Mouse (Mus musculus): Measurements from ENCODE around the gene Tnfrsf23. TPM values are rescaled to one million over a fixed set of nuclear protein-coding genes. Genes with fewer than 3 reads are reported as not detected.
"Not testable (repeated sequence)": the region's sequence is repeated elsewhere in the genome, so short reads cannot be mapped to it uniquely, and the experiment has no call there.

Tnfrsf23 gene
- polyA plus RNA-seq, 1 experiment from 2014 or later: 4.9 TPM

DNA sequence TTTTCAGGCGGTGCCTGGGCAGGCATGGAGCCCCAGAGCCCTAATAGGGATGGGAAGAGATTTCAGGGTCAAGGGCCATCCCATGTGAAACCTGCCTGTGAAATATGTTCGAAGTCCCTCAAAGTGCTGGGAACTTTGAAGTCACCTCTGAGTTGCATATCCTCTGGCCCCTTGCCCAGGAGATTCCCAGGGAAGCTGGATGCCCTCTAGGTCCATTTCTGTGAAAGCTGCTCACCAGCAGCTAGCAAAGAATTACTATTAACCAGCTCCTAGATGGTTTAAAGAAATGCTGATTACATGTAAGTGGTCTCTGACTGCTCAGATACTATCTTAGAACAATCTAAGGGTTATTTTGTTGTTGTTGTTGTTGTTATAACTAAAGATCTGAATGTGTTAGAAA lies 1.1 kb downstream of the Tnfrsf23 start:
- H3K27ac ChIP-seq (replicated peaks); H3K4me3 ChIP-seq (replicated peaks); H3K4me1 ChIP-seq; H3K9ac ChIP-seq; ATAC-seq (ENCODE audit: insufficient number of reproducible peaks, low FRiP score, low TSS enrichment, low read depth); H3K9me3 ChIP-seq (replicated peaks); H3K27me3 ChIP-seq; H3K4me2 ChIP-seq (replicated peaks): not testable (repeated sequence)
- H3K36me3 ChIP-seq: peaks cover 21% of the 10 kb centered on the region
- 85% methylated on average over 2 of the region's 2 CpGs for WGBS

DNA sequence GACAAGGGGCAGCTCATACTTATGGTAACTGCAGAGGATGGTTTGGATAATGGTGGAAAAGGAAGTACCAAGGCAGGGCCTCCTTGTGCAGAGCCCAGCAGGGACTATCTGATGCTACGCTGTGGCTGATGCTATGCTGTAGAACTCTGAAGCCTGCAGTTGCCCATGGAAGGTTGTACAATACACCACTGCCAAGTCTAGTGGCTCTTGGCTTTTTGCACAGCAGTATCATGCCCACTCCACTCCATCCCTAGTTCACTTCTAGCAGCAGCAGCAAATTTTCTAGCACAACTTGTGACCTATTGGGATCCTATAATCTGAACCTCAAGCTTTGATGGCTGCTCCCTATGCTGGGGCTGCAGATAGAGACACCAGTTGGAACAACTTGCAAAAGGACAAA lies 4.1 kb downstream of the Tnfrsf23 start:
- no peak overlapping the region for H3K9ac ChIP-seq
- no peaks in the 10 kb centered on the region for H3K9me3 ChIP-seq (replicated peaks)
- H3K4me1 ChIP-seq: 0 out of 2 replicates have a peak, but pooled peaks cover 4% of the 10 kb centered on the region
- H3K4me3 ChIP-seq (replicated peaks): no peak overlapping the region
- H3K4me2 ChIP-seq (replicated peaks): no peak overlapping the region
- no peak for ATAC-seq (ENCODE audit: insufficient number of reproducible peaks, low FRiP score, low TSS enrichment, low read depth)
- no peak overlapping the region for H3K27ac ChIP-seq (replicated peaks)
- H3K27me3 ChIP-seq: no peaks in the 10 kb centered on the region
- no peaks in the 10 kb centered on the region for H3K36me3 ChIP-seq
- 79% methylated on average over 1 of the region's 1 CpGs for WGBS

DNA sequence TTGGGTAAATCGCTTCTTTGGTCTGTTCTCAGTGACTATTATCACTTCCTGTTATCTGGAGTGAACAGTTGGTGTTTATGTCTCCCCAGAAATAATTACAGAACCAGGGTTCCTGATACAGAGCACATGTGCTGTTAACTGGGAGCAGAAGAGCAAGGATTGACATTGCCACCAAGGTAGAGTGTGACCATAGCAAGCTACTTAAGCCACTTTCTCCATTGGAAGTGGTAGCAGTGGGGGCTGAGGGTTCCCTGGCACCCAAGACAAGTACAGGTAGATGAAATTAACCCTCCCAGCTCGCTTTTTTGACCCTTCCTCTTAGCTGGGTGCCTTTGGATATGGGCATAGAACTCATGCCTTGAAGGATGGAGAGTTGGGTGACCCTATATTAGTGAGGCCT lies 4.8 kb downstream of the Tnfrsf23 start:
- H3K27me3 ChIP-seq; H3K9ac ChIP-seq; H3K36me3 ChIP-seq; ATAC-seq (ENCODE audit: insufficient number of reproducible peaks, low FRiP score, low TSS enrichment, low read depth); H3K9me3 ChIP-seq (replicated peaks); H3K27ac ChIP-seq (replicated peaks); H3K4me3 ChIP-seq (replicated peaks); H3K4me1 ChIP-seq; H3K4me2 ChIP-seq (replicated peaks): not testable (repeated sequence)
- WGBS: 48% methylated on average over 2 of the region's 2 CpGs

DNA sequence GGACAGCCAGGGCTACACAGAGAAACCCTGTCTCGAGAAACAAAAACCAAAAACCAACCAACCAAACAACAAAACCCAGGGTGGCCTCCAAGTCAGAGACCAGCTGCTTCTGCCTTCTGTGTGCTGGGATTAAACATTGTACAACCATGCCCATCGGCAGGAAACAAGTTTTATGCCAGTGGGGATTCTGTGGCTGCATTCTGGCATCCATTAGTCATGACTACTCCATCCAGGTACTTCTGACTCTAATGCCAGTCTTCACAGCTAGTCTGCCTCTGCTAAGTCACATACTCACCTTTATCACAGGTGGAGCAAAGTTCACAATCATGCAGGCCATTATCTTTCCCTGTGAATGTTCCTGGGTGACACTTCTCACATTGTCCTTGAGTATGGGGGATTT lies 6.0 kb downstream of the Tnfrsf23 start:
- H3K27me3 ChIP-seq; H3K4me2 ChIP-seq (replicated peaks); ATAC-seq (ENCODE audit: insufficient number of reproducible peaks, low FRiP score, low TSS enrichment, low read depth); H3K4me1 ChIP-seq; H3K4me3 ChIP-seq (replicated peaks); H3K9me3 ChIP-seq (replicated peaks); H3K27ac ChIP-seq (replicated peaks); H3K9ac ChIP-seq; H3K36me3 ChIP-seq: not testable (repeated sequence)
- WGBS: 68% methylated on average over 2 of the region's 2 CpGs

DNA sequence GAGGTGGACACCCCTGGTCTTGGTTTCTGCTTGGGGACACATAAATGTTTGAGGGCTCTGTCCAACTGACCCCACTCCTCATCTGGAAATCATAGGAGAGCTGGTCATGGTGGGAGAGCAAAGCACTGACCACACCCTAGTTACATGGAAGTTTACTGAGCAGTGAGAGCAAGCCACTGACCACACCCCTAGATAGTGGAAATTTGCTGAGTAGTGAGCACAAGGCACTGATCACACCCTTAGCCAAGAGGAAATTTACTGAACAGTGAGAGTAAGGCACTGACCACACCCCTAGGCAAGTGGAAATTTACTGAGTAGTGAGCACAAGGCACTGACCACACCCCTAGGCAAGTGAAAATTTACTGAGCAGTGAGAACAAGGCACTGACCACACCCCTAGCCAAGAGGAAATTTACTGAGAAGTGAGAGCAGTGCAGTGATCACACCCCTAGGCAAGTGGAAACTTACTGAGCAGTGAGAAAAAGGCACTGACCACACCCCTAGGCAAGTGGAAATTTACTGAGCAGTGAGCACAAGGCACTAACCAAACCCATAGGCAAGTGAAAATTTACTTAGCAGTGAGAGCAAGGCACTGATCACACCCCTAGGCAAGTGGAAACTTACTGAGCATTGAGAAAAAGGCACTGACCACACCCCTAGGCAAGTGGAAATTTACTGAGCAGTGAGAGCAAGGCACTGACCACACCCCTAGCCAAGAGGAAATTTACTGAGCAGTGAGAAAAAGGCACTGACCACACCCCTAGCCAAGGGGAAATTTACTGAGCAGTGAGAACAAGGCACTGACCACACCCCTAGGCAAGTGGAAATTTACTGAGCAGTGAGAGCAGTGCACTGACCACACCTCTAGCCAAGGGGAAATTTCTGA lies 19.0 kb downstream of the Tnfrsf23 start:
- no peaks in the 10 kb centered on the region for H3K9me3 ChIP-seq (replicated peaks)
- ATAC-seq (ENCODE audit: insufficient number of reproducible peaks, low FRiP score, low TSS enrichment, low read depth): no peak
- no peaks in the 10 kb centered on the region for H3K36me3 ChIP-seq
- no peak overlapping the region for H3K9ac ChIP-seq
- H3K4me1 ChIP-seq: no peaks in the 10 kb centered on the region
- no peak overlapping the region for H3K4me3 ChIP-seq (replicated peaks)
- H3K27ac ChIP-seq (replicated peaks): no peak overlapping the region
- no peaks in the 10 kb centered on the region for H3K27me3 ChIP-seq
- no peak overlapping the region for H3K4me2 ChIP-seq (replicated peaks)

DNA sequence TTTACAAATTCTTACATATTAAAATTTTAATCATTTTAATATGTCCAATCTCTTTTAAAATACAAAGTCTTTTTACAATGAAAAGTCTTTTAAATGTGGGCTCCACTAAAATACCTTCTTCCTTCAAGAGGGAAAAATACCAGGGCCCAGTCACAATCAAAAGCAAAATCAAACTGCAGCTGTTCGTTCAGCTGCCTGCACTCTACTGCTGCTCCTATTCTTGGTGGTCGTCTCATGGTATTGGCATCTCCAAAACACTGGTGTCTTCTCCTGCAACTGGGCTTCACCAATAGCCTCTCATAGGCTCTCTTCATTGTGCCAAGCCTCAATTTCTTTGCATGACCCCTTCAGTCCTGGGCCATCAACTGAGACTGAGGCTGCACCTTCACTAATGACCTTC lies 22.2 kb downstream of the Tnfrsf23 start:
- Histone ChIP-seq H3K27ac (replicated peaks) (no peak overlapping the region), H3K36me3 (no peaks in the 10 kb centered on the region), H3K4me2 (replicated peaks) (no peak overlapping the region), H3K9ac (no peak overlapping the region), H3K27me3 (no peaks in the 10 kb centered on the region), H3K9me3 (replicated peaks) (no peaks in the 10 kb centered on the region), H3K4me3 (replicated peaks) (no peak overlapping the region), H3K4me1 (no peaks in the 10 kb centered on the region)
- 67% methylated on average over 2 of the region's 2 CpGs for WGBS
- no peak for ATAC-seq (ENCODE audit: insufficient number of reproducible peaks, low FRiP score, low TSS enrichment, low read depth)

DNA sequence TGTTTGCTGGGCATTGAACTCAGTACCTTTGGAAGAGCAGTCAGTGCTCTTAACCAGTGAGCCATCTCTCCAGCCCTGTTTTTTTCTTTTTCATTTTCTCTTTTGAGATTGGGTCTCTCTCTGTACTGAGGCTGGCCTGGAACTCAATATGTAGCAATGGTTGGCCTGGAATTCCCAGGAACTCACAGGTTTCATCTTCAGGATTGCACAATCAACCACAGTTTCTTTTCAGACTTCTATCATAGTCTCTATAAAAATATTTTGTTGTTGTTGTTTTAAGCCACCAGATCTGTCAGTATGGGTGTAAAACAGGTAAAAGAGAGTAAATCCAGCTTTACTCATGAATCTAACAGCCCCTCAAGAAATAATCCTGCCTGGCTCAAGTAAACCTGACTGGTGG lies 24.9 kb downstream of the Tnfrsf23 start:
- Histone ChIP-seq H3K4me2 (replicated peaks) (no peak overlapping the region), H3K36me3 (no peaks in the 10 kb centered on the region), H3K9ac (no peak overlapping the region), H3K27me3 (no peaks in the 10 kb centered on the region), H3K9me3 (replicated peaks) (no peaks in the 10 kb centered on the region), H3K4me3 (replicated peaks) (no peak overlapping the region), H3K27ac (replicated peaks) (no peak overlapping the region), H3K4me1 (no peaks in the 10 kb centered on the region)
- no peak for ATAC-seq (ENCODE audit: insufficient number of reproducible peaks, low FRiP score, low TSS enrichment, low read depth)

DNA sequence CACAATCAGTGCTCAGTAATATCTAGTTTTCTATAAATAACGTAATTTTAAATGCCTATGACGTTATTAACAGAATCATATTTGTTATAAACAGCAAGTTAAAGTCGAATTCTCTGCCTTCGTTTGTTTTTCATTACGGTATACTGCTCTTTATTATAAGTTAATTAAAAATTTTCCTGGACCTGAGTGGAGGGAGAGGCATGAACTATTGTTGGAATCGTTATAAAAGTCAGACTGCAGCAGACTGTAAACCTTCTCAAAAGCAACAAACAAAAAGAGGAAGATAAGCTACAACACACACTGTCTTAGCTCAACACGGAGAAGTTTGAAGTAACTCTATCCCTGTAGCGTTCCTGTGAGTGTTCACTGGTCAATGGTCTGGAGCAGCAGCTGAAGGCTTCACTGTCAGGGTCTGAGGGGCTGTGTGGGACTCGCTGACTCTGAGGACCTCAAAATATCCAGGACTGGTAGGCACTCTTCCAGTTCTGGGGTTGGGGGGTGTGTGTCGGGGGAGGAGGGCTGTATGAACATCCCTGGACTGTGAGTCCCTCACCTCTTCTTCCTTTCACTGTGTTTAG lies 35.8 kb downstream of the Tnfrsf23 start:
- not testable (repeated sequence) for ATAC-seq (ENCODE audit: insufficient number of reproducible peaks, low FRiP score, low TSS enrichment, low read depth); H3K9me3 ChIP-seq (replicated peaks); H3K4me1 ChIP-seq; H3K36me3 ChIP-seq; H3K27me3 ChIP-seq; H3K9ac ChIP-seq; H3K27ac ChIP-seq (replicated peaks)
- Histone ChIP-seq H3K4me3 (replicated peaks) (peak overlapping the region; percentile 59), H3K4me2 (replicated peaks) (peak overlapping the region; percentile 85)
- WGBS: 52% methylated on average over 10 of the region's 10 CpGs

DNA sequence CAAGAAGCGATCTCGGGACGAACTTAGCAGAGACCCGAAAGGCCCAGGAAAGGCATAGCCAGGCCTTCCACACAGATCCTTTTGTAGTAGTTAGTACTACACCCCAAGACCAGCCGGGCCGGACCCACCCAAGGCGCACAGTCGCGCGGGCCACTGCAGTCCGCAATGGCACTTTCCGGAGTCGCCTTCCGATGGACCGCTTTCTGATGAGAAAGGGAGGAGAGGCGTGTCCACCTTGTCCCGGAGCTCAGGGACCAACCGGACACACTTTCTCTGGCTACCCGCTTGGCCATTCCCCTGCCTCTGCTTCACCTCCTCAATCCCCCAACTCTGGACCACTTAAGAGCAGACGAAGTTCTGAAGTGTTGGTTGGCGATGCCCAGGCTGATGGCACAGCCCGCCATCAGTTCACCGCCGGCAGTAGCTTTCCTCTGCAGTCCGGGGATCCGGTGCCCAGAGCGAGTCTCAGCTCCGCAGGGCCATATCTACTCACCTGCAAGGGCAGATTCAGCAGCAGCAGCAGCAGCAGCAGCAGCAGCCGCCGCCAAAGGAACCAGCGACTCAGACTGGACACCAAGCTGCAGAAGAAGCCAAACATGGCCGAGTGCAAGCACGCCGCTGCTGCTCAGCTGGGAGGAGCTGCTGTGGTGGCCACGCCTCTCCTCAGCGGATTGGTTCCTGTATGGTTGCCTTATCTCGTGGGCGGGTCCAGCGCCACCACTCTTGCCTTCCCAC lies 36.5 kb downstream of the Tnfrsf23 start, which contains the start of gene Tnfrsf22:
TSS of gene Tnfrsf22 (minus strand) at position 628 of the 735 bp plus-strand sequence.
- Histone ChIP-seq H3K9ac (peak within 1 kb of the TSS; percentile 9), H3K27me3 (no peaks in the 10 kb centered on the region), H3K4me3 (replicated peaks) (peak within 1 kb of the TSS; percentile 59), H3K27ac (replicated peaks) (no peak within 1 kb of the TSS), H3K4me2 (replicated peaks) (peak within 1 kb of the TSS; percentile 85), H3K9me3 (replicated peaks) (0 out of 2 replicates have a peak, but pooled peaks cover 5% of the 10 kb centered on the region), H3K36me3 (no peaks in the 10 kb centered on the region), H3K4me1 (no peaks in the 10 kb centered on the region)
- WGBS: 2% methylated on average over 39 of the region's 39 CpGs
- ATAC-seq (ENCODE audit: insufficient number of reproducible peaks, low FRiP score, low TSS enrichment, low read depth): peak; percentile 90

DNA sequence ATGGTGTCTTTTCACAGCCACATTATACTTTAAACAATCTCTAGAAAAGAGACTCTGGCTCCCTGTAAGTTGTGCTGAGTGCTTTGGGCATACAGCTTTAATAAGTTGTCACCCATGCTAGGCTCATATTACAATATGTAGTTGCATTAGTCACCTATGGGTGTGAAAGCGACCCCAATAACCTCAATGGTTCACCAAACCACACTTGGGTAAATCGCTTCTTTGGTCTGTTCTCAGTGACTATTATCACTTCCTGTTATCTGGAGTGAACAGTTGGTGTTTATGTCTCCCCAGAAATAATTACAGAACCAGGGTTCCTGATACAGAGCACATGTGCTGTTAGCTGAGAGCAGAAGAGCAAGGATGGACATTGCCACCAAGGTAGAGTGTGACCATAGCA lies 41.7 kb downstream of the Tnfrsf23 start:
- H3K4me2 ChIP-seq (replicated peaks); H3K9me3 ChIP-seq (replicated peaks); H3K36me3 ChIP-seq; H3K9ac ChIP-seq; H3K4me3 ChIP-seq (replicated peaks); H3K27ac ChIP-seq (replicated peaks); H3K27me3 ChIP-seq; H3K4me1 ChIP-seq; ATAC-seq (ENCODE audit: insufficient number of reproducible peaks, low FRiP score, low TSS enrichment, low read depth): not testable (repeated sequence)
- WGBS: 83% methylated on average over 2 of the region's 2 CpGs

DNA sequence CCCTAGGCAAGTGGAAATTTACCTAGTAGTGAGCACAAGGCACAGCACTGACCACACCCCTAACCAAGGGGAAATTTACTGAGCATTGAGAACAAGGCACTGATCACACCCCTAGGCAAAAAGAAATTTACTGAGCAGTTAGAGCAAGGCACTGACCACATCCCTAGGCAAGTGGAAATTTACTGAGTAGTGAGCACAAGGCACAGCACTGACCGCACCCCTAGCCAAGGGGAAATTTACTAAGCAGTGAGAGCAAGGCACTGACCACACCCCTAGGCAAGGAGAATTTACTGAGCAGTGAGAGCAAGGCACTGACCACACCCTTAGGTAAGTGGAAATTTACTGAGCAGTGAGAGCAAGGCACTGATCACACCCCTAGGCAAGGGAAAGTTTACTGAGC lies 49.0 kb downstream of the Tnfrsf23 start:
- no peaks in the 10 kb centered on the region for H3K9me3 ChIP-seq (replicated peaks)
- no peak overlapping the region for H3K27ac ChIP-seq (replicated peaks)
- no peak overlapping the region for H3K4me2 ChIP-seq (replicated peaks)
- no peak overlapping the region for H3K9ac ChIP-seq
- H3K36me3 ChIP-seq: no peaks in the 10 kb centered on the region
- no peaks in the 10 kb centered on the region for H3K27me3 ChIP-seq
- H3K4me1 ChIP-seq: no peaks in the 10 kb centered on the region
- ATAC-seq (ENCODE audit: insufficient number of reproducible peaks, low FRiP score, low TSS enrichment, low read depth): no peak
- WGBS: 93% methylated on average over 1 of the region's 1 CpGs
- H3K4me3 ChIP-seq (replicated peaks): no peak overlapping the region
